Mouse (Mus musculus): ENCODE results near the gene Poc1b.

- TF ChIP-seq CTCF (IDR thresholded peaks at IDR 0.05; ENCODE audit: control insufficient read depth, insufficient read depth, low read length) (no peak), POLR2A (IDR thresholded peaks at IDR 0.05; ENCODE audit: borderline replicate concordance, control insufficient read depth, low read depth, low read length) (no peak)
Observed at GRCm38 (mm10) chr10:99061418-99061817, 45.4 kb upstream of the Poc1b start.

Measured in bone marrow, adult 2 months (tissue).